Mouse (Mus musculus) lung, postnatal 4 days (tissue): Measurements from ENCODE around the gene Lrguk.

Source experiments
- DNase-seq, 2 experiments: peaks; one replicate each; pipeline ENCODE4 v3.0.0; 2021

Gene Lrguk

DNA sequence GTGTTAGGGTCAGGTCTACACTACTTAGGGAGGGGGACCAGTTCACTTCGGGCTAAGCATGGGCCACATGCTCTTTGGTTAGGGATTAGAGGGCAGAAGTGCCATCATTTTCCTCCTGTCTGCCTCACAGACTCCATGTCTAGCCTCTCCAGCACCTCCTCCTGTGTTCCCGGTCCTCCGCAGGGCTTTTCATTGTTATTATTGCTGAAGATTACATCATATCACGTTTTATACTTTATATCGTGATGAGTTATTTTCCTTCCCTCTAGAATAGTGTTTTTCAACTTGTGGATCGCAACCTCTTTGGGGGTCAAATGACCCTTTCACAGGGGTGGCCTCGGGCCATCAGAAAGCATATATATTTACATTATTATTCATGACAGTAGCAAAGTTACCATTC lies 37.5 kb downstream of the Lrguk start:
- no peak for DNase-seq

GRCm38 (mm10) chr6:34067271-34067670 lies 38.0 kb downstream of the Lrguk start:
- DNase-seq, result no peak

- no peak for DNase-seq
Measured at GRCm38 (mm10) chr6:34071936-34072335, 42.7 kb downstream of the Lrguk start.

DNA sequence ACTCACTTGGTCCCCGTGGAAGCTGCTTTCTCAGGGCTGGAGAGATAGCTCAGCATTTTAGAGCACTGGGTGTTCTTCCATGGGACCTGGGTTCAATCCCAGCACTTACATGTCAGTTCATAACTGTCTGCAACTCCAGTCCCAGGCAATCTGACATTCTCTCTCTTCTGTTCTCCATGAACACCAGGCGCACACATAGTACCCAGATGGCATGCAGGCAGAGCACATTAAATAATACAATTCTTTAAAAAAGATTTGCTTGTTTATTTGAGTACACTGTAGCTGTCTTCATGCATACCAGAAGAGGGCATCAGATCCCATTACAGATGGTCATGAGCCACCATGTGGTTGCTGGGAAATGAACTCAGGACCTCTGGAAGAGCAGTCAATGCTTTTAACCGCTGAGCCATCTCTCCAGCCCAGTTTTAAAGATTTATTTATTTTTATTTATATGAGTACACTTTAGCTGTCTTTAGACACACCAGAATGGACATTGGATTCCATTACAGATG lies 44.7 kb downstream of the Lrguk start:
- no peak for DNase-seq

DNA sequence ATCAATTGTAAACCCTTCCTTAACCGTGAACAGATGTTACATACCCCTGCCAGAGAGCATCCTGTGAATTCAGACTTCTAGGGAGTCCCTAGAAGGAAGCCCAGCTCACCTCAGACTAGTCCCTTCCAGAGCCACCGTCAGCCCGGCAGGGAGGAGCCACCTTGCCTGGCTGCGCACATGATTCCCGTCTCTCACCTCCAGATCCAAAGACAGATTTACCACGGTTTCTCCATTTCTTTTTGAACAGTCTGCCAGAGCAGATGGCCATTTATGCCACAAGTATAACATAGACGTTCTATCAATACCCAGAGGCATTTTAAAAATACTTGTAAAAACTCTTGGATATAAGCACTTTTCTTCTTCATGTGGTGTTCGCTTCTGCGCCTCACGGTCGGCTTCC lies 46.3 kb downstream of the Lrguk start:
- DNase-seq, result no peak

DNA sequence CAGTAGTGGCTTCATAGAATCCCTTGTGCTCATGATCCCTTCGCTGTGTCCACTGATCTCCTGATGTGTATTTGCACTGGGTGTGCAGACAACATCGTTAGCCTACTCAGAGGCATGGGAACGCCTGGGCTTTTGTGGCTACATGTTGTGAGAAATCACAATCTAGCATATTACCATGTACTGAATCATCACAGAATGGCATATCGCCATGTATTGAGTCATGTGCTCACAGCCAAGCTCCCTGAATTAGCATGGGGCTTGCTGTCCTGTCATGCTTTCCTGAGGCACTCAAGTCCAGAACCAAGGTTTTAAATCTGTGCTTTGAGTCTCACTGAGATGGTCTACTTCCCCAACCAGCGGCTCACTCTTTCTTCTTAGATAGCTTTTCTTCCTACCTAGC lies 54.2 kb downstream of the Lrguk start:
- DNase-seq, result no peak

GRCm38 (mm10) chr6:34087701-34088100 lies 58.5 kb downstream of the Lrguk start:
- no peak for DNase-seq

DNA sequence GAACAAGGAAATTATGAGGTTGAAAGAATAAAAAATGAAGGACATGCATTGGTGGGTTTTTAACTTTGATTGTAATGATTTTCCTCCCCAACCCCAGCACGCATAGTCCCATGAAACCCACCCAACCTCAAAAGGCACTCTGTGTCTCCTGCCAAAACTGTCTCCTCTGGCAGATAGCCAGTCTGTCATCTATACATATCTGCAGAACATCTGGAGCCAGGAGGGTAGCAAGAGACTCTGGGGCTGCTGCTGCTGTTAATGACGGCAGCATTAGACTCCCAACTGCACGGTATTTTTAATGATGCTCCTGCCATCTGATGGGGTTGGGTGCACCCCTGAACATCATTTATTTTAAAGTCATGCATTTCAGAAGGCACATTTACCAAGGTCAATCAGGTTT lies 59.7 kb downstream of the Lrguk start:
- DNase-seq, result no peak

DNA sequence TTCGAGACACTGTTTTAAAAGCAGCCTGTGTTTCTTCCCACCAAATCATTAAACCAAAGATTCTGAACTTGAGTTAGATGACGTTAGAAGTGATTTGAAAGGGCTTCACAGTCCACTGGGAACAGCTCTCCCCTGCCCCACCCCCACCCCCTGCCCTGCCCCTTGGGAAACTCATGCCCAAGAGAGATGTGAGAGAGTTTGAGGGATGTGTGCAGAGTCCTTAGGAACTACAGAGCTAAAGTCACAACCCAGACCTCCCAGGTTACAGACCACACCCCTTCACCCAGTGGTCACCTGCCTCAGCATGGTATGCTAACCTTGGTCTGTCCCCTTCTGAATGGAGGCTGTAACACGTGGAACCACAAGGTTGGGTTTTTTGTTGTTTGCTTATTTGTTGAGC lies 62.3 kb downstream of the Lrguk start:
- no peak for DNase-seq

- DNase-seq, result no peak
Measured at GRCm38 (mm10) chr6:34096274-34096673, 67.0 kb downstream of the Lrguk start.

- DNase-seq, result no peak
Measured at GRCm38 (mm10) chr6:34096905-34097304, 67.7 kb downstream of the Lrguk start.

DNA sequence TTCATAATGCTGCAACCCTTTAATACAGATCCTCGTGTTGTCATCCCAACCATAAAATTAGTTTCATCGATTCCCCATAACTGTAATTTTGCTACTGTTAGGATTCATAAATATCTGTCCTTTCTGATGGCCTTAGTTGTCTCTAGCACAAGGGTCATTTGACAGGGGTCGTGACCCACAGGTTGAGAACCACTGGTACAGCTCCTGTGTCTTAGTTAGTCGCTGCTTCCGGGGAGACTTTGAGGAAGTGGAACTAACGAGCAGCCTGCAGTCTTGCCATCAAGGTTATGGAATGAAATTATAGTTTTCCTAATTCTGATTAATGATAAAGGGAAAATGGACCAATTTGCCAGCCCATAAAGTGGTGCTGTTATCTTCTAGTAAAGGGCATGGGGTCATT lies 70.5 kb downstream of the Lrguk start:
- no peak for DNase-seq

DNA sequence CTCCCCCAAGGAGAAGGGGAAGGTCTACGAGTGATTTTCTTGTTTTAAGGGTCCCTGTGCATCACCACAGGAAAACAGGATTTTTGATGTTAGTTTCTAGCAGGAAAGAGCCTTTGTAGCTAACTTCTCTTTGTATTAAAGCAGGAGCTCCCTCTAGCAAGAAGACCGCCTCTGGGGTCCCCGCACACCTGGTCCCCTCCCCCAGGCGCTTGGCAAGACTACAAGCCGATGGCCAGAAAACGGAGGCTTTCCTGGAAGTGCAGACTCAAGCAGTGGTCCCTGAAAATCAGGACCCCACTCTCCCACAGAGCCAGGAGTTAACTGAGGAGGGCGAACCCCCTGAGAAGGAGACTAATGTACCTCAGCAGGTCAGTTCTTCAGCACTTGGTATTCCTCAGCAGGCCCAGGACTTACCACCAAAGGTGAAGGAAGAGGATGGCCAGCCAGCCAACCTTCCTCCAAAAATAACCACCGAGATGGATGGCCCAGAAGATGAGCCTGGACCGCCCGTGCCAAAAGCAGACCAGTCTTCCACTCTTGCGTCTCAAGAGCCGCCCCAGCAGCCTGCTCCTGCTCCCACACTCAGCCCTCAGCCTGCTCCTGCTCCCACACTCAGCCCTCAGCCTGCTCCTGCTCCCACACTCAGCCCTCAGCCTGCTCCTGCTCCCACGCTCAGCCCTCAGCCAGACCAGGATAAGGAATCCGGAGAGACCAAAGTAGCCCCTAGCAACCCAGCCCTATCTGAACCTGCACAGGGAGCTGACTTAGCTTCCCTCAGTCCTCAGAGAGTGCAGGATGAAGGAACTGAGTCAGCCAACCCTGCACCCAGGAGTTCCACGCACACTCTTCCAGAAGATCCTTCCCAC lies 72.5 kb downstream of the Lrguk start:
- no peak for DNase-seq

DNA sequence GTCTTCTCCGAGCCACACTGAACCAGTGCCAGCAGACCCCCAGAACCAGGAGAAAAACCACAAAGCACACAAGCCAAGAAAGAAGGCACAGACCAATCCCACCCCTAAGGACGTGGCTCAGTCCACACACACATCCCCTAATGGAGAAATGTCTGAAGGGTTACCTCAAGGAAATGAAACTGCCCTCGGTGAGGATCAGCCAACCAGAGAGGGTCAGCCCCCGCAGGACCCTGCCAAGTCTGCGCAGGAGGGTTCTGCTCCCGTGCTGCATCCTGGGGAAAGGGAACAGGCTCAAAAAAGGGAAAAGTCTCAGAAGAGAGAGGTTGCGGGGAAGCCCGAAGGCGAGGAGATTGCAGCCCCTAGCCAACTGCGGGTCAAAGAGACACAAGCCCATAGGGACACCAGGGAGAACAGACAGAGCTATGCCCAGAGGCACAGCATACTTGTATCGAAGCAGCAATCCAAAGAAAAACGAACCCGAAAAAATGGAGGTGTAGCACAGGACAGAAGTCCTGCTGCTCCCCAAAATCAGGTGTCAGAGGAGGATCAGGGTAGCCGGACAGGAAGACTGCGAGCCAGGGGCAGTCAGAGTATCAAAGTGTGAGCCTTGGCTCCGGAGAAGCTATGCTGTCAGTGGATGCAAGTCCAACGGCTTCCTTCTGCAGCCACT lies 74.1 kb downstream of the Lrguk start:
- DNase-seq, result no peak

- no peak for DNase-seq
Measured at GRCm38 (mm10) chr6:34110571-34110970, 81.3 kb downstream of the Lrguk start.

GRCm38 (mm10) chr6:34111406-34111805 lies 82.2 kb downstream of the Lrguk start:
- no peak for DNase-seq

DNA sequence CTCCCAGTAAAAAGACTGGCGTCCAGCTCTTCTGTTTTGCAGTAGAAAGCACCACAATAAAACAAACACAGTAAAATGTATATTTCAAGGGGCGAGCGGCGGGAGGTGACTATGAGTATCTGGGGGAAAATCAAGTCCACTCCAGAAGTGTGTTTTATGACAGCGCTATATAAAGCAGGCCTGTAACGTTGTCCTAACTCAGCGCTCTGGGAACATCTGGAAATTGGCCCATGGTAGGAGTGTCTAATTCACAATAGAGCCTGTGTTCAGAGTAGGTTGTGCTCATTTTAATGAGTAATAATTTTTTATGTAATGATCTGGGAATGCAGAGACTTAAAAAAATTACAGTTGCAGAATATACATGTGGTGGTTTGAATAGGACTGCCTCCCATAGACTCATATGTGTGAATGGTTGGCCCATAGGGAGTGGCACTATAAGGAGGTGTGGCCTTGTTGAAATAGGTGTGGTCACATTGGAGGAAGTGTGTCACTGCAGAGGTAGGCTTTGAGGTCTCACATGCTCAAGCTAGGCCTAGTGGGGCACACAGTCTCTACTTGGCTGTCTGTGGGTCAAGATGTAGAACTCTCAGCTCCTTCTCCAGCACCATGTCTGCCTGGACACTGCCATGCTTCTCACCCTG lies 87.7 kb downstream of the Lrguk start:
- no peak for DNase-seq

- no peak for DNase-seq
Measured at GRCm38 (mm10) chr6:34124401-34124800, 95.2 kb downstream of the Lrguk start.

GRCm38 (mm10) chr6:34129261-34129660 lies 100.0 kb downstream of the Lrguk start:
- no peak for DNase-seq

- DNase-seq, result no peak
Measured at GRCm38 (mm10) chr6:34132391-34132790, 103.1 kb downstream of the Lrguk start.

GRCm38 (mm10) chr6:34138366-34138765 lies 109.1 kb downstream of the Lrguk start:
- no peak for DNase-seq

DNA sequence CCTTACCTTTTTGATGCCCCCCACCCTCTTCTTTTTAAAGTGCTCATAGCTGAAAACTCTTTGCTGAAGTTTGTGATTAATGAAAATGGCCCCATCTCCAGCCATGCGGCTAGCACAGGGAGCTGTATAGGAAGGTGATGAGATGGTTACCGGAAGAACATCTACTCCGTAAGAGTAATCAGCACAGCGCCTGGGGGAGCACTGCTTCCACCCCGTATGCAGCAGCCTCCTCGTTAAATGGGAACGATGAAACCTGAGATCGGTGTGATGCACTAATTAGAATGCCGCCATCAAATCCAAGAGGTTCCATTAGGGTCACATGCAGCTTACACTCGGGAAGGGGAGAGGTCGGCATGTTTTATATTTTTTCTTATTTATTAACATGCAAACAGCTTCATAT lies 113.7 kb downstream of the Lrguk start:
- DNase-seq, result no peak

DNA sequence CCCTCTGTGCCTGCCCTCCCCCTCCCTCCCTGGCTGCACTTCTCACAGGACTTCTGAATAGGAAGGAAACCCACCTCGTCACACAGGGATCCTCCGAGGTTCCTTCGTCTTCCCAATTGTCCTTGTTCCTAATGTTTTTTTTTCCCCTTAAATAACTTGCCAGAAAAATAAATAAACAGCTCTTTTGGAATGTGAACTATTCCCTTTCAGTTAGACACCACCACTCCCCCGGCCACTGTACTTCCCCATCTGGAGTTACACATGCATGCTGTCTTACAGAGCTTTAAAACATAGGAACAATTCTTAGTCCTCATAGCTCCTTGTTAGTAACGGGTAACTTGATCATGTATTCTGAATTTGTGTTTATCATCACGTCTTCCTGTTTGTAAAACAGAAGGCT lies 116.8 kb downstream of the Lrguk start:
- peak; percentile 14 to 35 for DNase-seq

DNA sequence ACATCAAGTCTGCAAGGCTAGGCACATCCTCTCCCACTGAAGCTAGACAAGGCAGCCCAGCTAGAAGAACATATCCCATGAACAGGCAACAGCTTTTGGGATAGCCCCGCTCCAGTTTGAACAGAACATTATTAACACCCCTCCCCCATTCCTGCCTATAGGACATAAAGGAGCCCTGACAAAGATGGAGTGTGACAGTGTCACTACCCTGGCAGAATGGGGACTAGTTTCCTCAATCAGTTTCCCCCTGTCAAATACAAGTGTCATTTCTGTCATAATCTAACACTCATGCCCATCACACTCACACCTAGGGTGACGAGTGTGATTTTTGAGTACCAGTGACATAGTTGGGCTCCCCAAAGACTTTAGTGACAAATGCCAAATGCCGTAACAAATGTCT lies 118.8 kb downstream of the Lrguk start:
- DNase-seq, result no peak
